Mouse (Mus musculus) G1E (cell line): Measurements from ENCODE around the gene Me1. TPM values are rescaled to one million over a fixed set of nuclear protein-coding genes. Genes with fewer than 3 reads are reported as not detected.

ENCODE experiments used
- ATAC-seq: 2 replicates; pipeline ENCODE4 v1.8.0; 2016; ENCODE audit warnings: mild to moderate bottlenecking; ENCODE audit not compliant: insufficient number of reproducible peaks, poor library complexity, low FRiP score, severe bottlenecking; ENCODE audit errors: extremely low read depth
- DNase-seq: peaks from one replicate; pipeline ENCODE4 v3.0.0; 2012; ENCODE audit warnings: low spot score
- H3K27me3 ChIP-seq: 2 replicates; pipeline ENCODE4 v1.6.1; 2012; ENCODE audit warnings: mild to moderate bottlenecking, low read length, inconsistent platforms; ENCODE audit not compliant: insufficient read depth
- H3K36me3 ChIP-seq: replicated peaks from 2 replicates; pipeline ENCODE3; 2012; ENCODE audit warnings: mild to moderate bottlenecking, inconsistent platforms
- H3K4me1 ChIP-seq: 2 replicates; pipeline ENCODE4 v1.6.1; 2012; ENCODE audit warnings: low read depth, low read length, inconsistent platforms, mixed read lengths; ENCODE audit not compliant: insufficient read depth
- H3K4me3 ChIP-seq: 2 replicates; pipeline ENCODE4 v1.5.1; 2012; ENCODE audit warnings: low read depth, mild to moderate bottlenecking, inconsistent platforms, low read length, moderate library complexity, mixed read lengths
- H3K9me3 ChIP-seq: replicated peaks from 2 replicates; pipeline ENCODE4 v1.6.1; 2012; ENCODE audit warnings: inconsistent platforms
- CTCF ChIP-seq: IDR thresholded peaks from 2 replicates; pipeline ENCODE4 v1.5.1; 2012; ENCODE audit warnings: low read depth, low read length, inconsistent platforms, mixed read lengths
- GATA1 ChIP-seq: IDR thresholded peaks from 2 replicates; pipeline ENCODE4 v1.6.1; 2012; ENCODE audit warnings: borderline replicate concordance, low read length, inconsistent platforms, mixed read lengths
- GATA2 ChIP-seq: IDR thresholded peaks from 2 replicates; pipeline ENCODE4 v1.6.1; 2012; ENCODE audit warnings: low read depth, low read length, inconsistent platforms, borderline replicate concordance
- POLR2AphosphoS5 ChIP-seq: IDR thresholded peaks from 2 replicates; pipeline ENCODE4 v1.6.1; 2012; ENCODE audit warnings: low read depth, low read length, inconsistent platforms; ENCODE audit not compliant: insufficient replicate concordance
- TAL1 ChIP-seq: conservative IDR thresholded peaks from 2 replicates; pipeline ENCODE4 v1.6.1; 2012; ENCODE audit warnings: low read depth, low read length, inconsistent platforms, mixed read lengths
- polyA plus RNA-seq: library from polyadenylated mRNA; stranded (reverse); fragments of >175 nt; gene quantifications from 2 replicates; pipeline ENCODE4 v1.2.3, GENCODE M21; 2012
- total RNA-seq, 2 experiments: library from RNA; stranded (forward) in 1 of 2; stranded (reverse) in 1 of 2; fragments of 200-1000 nt in 1 of 2; fragments of >200 nt in 1 of 2; fragmentation: Nextera tagmentation in 1 of 2; gene quantifications; 2 replicates each; pipeline ENCODE4 v1.2.3; 2014 to 2017

Me1 gene
- total and polyA plus RNA-seq, 3 experiments: 1.7 to 3.1 (median 2.1) TPM

DNA sequence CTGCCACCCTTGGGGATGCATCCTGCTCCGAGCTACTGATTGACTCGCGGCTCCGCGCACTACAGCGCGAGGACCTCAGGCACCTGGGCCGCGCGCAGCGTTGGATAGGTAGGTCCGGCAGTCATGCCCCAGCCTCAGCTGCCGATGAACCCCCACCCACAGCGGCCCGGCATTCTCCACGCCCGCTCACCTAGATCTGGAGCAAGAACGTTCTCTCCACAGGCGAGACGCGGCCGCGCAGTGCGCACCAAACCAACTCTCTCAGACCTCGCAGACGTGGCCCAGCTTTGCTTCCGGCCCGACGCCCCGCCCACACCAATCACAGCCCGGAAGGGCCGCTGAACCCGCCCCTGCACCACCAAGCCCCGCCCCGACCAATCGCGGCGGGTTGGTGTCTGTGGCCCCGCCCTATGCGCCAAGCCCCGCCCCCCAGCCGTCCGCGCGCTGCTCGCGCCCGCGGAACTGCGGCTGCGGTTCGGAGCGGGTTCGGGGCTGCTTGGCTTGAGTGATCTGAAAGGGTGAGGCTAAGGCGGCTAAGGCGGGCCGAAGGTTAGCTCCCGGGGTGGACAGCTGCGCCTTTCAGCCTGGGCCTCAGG is 124.1 kb downstream of the Me1 start, which contains the start of the genes Pgm3 and Rwdd2a:
Gene Pgm3, minus strand, starts transcription at position 303 of the 596 bp plus-strand sequence.
Gene Rwdd2a, plus strand, starts transcription at position 452 of the 596 bp plus-strand sequence.
- TF ChIP-seq GATA1 (no peak), POLR2AphosphoS5 (no peak), TAL1 (no peak), CTCF (no peak), GATA2 (no peak)
- Histone ChIP-seq H3K4me1 (peaks cover 17% of the 10 kb centered on the region), H3K9me3 (no peaks in the 10 kb centered on the region), H3K36me3 (peaks cover 37% of the 10 kb centered on the region), H3K4me3 (peak within 1 kb of the TSS; percentile 95), H3K27me3 (no peaks in the 10 kb centered on the region)
- peak; percentile 97 for DNase-seq
- peak; percentile 99 for ATAC-seq

DNA sequence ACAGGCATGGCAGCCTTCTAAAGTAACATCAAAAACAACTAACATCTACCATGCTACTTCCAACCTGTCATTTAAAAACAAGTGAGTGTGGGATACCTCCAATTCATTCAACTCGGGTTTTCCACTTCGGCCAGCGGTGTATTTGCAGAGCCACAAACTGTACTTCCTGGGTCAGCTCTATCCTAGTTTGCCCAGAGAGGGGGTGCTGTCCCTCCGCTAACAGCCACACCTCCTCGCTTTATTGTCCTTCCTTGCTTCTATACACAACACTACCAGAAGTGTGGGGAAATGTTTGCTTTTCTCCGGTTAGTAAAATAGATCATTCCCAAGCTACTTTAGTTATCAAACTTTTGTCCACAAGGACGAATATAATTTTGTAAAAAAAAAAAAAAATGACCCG is 124.8 kb downstream of the Me1 start:
- TF ChIP-seq POLR2AphosphoS5: no peak
- TF ChIP-seq TAL1: no peak
- TF ChIP-seq GATA2: no peak
- TF ChIP-seq CTCF: no peak
- no peak for TF ChIP-seq GATA1
- H3K9me3 ChIP-seq: no peaks in the 10 kb centered on the region
- no peaks in the 10 kb centered on the region for H3K27me3 ChIP-seq
- DNase-seq (no peak), ATAC-seq (no peak)
- peaks cover 41% of the 10 kb centered on the region for H3K36me3 ChIP-seq
- H3K4me1 ChIP-seq: peaks cover 17% of the 10 kb centered on the region
- H3K4me3 ChIP-seq: peak overlapping the region; percentile 95

DNA sequence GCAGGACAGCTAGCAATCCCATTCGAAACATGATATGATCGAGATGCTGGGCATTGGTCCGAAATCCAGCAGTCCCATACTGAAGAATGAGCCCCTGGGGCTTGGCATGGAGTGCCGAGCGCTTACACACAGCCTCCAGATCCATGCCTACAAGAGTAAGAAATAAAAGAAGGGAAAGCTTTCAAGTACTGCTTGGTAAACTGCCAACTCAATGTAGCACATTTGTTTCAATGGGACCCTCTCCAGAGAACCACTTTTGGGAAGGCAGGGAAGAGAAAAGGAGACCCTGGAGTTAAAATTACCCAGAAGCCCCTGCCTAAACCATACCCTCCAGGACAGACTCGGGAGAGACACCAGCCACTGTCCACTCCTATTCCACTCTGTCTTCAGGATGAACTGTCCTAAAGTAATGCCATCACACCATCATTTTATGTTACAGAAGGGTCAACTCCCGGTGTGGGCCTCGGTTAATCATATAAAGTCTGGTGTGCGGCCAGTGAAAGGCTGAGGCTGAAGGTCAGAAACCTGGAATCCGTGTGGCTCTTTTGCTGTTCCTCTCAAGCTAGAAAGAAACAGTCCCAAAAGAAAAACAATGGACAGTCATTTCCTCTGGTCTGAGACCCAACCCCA is 125.4 kb downstream of the Me1 start:
- peaks cover 17% of the 10 kb centered on the region for H3K4me1 ChIP-seq
- no peak for DNase-seq
- no peaks in the 10 kb centered on the region for H3K9me3 ChIP-seq
- ATAC-seq: no peak
- peaks cover 47% of the 10 kb centered on the region for H3K36me3 ChIP-seq
- TF ChIP-seq GATA1: no peak
- TF ChIP-seq POLR2AphosphoS5: no peak
- no peak for TF ChIP-seq TAL1
- no peak for TF ChIP-seq GATA2
- no peak for TF ChIP-seq CTCF
- H3K4me3 ChIP-seq: no peak overlapping the region; the same call in 1 of the 2 replicates
- no peaks in the 10 kb centered on the region for H3K27me3 ChIP-seq

DNA sequence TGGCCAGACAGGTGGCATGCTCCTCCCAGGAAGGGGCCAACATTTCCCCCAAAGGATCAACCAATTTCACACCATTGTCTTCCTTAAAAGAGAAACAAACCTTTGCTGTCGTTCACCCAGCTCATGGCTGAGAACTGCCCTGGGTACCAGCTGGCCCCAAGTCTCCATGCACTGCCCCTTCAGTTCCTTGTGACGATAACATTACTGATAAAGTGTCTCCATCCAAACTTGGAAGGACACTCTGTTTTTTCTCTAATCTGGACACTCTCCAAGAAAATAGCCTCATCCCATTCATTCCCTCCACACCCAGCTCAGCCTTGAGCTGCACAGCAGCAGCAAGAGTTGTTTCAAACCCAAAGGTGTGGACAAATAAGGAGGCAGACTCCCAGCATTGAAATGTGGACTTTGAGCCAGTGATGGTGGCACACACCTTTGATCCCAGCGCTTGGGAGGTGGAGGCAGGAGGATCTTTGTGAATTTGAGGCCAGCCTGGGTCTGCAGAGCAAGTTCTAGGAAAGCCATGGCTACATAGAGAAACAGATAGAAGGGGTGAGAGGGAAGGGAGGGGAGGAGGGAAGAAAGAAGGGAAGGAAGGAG is 126.3 kb downstream of the Me1 start:
- TF ChIP-seq GATA1 (no peak), POLR2AphosphoS5 (no peak), TAL1 (no peak), CTCF (no peak), GATA2 (no peak)
- Histone ChIP-seq H3K4me1 (peaks cover 17% of the 10 kb centered on the region), H3K9me3 (no peaks in the 10 kb centered on the region), H3K36me3 (peaks cover 57% of the 10 kb centered on the region), H3K27me3 (no peaks in the 10 kb centered on the region), H3K4me3 (no peak overlapping the region)
- no peak for DNase-seq
- ATAC-seq: no peak

DNA sequence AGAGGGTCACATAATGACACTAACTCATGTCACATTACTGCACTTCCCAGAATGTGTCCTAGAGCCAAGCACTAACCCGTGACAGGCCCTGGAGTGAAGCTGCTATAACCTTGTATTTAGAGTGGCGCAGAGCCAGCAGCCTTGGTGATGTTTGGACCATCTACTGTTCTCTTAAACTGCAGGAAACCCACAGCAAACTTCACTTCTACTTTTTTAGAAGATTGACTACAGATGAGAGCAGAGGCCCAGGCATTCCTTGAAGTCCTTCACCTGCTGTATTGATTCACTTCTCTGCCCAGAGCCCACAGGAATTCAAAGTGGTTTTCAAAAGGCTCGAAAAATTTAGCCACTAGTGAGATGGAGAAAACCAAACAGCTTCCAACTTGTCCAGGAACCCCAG is 135.2 kb downstream of the Me1 start:
- TF ChIP-seq GATA2: no peak
- TF ChIP-seq TAL1: no peak
- no peak for TF ChIP-seq GATA1
- TF ChIP-seq POLR2AphosphoS5: no peak
- no peak for TF ChIP-seq CTCF
- no peak for ATAC-seq
- Histone ChIP-seq H3K4me1 (no peaks in the 10 kb centered on the region), H3K9me3 (no peaks in the 10 kb centered on the region), H3K4me3 (no peak overlapping the region), H3K27me3 (no peaks in the 10 kb centered on the region), H3K36me3 (peaks cover 90% of the 10 kb centered on the region)
- DNase-seq: no peak

DNA sequence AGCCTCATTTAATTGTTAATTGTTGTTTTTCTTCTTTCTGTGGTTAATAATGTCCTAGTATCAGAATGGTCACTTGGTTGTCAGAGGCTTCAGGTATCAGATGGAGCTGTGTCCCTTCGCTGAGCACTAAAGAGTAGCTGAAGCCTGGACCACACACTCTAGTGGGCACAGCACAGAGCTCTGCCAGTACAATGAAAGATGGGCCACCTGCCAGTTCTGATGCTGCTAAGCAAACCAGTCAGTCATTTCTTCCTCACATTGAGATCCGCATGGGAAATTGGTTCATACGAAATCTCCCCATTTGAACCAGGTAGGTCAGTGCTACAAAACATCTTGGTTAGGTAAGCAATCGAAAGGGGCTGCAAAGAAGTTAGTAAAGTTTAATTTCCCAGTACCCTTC is 141.1 kb downstream of the Me1 start:
- H3K4me1 ChIP-seq: no peaks in the 10 kb centered on the region
- ATAC-seq: no peak
- TF ChIP-seq GATA2 (no peak), POLR2AphosphoS5 (no peak), TAL1 (no peak), CTCF (no peak), GATA1 (no peak)
- no peak for DNase-seq
- H3K9me3 ChIP-seq: no peaks in the 10 kb centered on the region
- H3K4me3 ChIP-seq: no peak overlapping the region
- no peaks in the 10 kb centered on the region for H3K27me3 ChIP-seq
- peaks cover 81% of the 10 kb centered on the region for H3K36me3 ChIP-seq
